Mouse (Mus musculus) mesoderm, embryonic 11.5 days (tissue): ENCODE data around the gene Cul9.

Source experiments
- DNase-seq: peaks from one replicate; pipeline ENCODE4 v3.0.0-alpha.2; 2012; ENCODE audit warnings: low read depth, low spot score

The Cul9 gene

GRCm38 (mm10) chr17:46453302-46453948, 92.8 kb downstream of the Cul9 start:
- no peak for DNase-seq

GRCm38 (mm10) chr17:46452683-46453082, 93.5 kb downstream of the Cul9 start:
- DNase-seq = no peak
